Mouse (Mus musculus) E14TG2a.4 (cell line): ENCODE data around the gene Krt12.

Source experiments
- CTCF ChIP-seq: conservative IDR thresholded peaks from 2 replicates; pipeline ENCODE4 v1.5.1; 2014; ENCODE audit warnings: low read length
- NANOG ChIP-seq: IDR thresholded peaks from 2 replicates; pipeline ENCODE4 v1.6.1; 2014; ENCODE audit warnings: borderline replicate concordance, low read length, mixed read lengths
- POU5F1 ChIP-seq: IDR thresholded peaks from 2 replicates; pipeline ENCODE4 v1.6.1; 2014; ENCODE audit warnings: low read length, borderline replicate concordance

DNA sequence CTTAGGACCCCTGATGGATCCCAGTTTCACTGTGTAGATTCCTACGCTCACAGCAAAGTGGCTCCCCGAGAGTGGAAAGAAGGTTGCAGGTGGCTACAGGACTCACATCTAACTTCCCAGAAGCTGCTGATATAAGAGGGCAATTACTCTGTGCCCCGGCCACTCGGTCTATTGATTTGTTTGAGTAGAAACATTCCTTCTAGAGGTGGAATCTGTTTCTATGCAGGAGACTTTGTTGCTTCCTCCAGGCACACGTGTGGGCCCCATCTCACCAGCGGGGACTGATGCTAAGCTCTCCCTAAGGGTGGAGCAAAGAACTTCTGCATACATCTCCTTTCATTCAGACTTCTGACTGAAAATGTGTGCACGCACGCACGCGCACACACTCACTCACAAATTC, 17.4 kb upstream of the Krt12 start:
- no peak for TF ChIP-seq CTCF
- TF ChIP-seq NANOG = no peak
- TF ChIP-seq POU5F1 = no peak
